Mouse (Mus musculus) thymus, adult 2 months (tissue): ENCODE measurements around the gene Ttc7.

ENCODE experiments used
- CTCF ChIP-seq: fragments of 200-500 bp; IDR thresholded peaks from 2 replicates; pipeline ENCODE4 v1.5.1; 2012; ENCODE audit warnings: mild to moderate bottlenecking, control low read depth, low read length, moderate library complexity, borderline replicate concordance; ENCODE audit not compliant: control insufficient read depth, poor library complexity, insufficient read depth; ENCODE audit errors: extremely low read depth
- POLR2A ChIP-seq: fragments of 200-500 bp; IDR thresholded peaks from 2 replicates; pipeline ENCODE4 v1.6.1; 2012; ENCODE audit warnings: mild to moderate bottlenecking, low read length, control low read depth, moderate library complexity; ENCODE audit not compliant: control insufficient read depth, poor library complexity, insufficient read depth; ENCODE audit errors: extremely low read depth

DNA sequence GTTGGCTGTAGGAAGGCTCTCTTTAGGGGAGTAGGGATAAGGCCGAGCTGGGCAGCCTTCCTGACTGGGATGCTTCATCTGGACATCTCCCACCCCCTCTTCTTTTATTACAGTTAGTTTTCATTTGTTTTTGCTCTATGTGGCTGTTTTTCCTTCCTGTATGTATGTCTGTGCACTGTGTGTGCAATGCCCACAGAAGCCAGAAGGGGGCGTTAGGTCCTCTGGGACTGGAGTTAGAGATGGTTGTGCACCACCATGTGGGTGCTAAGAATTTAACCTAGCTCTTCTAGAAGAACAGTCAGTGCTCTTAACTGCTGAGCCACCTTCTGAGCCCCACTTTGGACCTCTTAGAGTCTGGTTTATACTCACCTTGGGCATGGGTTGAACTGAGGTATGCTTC is 53.0 kb downstream of the Ttc7 start:
- no peak for TF ChIP-seq POLR2A
- no peak for TF ChIP-seq CTCF
